Mouse (Mus musculus): Measurements from ENCODE around the gene Rapgef1.
"Not testable (repeated sequence)": the region's sequence is repeated elsewhere in the genome, so short reads cannot be mapped to it uniquely, and the experiment has no call there.

Gene Rapgef1

GRCm38 (mm10) chr2:29732559-29732958, 113.0 kb downstream of the Rapgef1 start:
- intact Hi-C loops (cut with DNase I), result no loop called here

DNA sequence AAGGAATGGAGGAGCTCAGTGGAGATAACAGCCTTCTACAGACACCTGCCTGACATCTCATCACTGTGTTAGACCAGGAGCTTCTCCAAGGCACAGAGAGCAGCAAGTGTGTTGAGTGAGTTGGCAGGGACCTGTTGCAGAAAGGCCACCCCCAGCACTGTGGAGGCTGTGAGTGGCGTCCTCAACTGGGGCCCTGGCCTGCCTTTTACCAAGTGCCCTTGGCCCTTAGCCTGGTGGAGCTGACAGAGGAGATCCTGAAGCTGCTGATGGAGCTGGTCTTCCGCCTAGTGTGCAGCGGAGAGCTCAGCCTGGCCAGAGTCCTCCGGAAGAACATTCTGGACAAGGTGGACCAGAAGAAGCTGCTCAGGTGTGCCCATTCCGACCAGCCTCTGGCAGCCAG, 113.8 kb downstream of the Rapgef1 start:
- intact Hi-C loops (cut with DNase I), result no loop called here

GRCm38 (mm10) chr2:29735708-29736107, 116.2 kb downstream of the Rapgef1 start:
- intact Hi-C loops (cut with DNase I), result no loop called here

DNA sequence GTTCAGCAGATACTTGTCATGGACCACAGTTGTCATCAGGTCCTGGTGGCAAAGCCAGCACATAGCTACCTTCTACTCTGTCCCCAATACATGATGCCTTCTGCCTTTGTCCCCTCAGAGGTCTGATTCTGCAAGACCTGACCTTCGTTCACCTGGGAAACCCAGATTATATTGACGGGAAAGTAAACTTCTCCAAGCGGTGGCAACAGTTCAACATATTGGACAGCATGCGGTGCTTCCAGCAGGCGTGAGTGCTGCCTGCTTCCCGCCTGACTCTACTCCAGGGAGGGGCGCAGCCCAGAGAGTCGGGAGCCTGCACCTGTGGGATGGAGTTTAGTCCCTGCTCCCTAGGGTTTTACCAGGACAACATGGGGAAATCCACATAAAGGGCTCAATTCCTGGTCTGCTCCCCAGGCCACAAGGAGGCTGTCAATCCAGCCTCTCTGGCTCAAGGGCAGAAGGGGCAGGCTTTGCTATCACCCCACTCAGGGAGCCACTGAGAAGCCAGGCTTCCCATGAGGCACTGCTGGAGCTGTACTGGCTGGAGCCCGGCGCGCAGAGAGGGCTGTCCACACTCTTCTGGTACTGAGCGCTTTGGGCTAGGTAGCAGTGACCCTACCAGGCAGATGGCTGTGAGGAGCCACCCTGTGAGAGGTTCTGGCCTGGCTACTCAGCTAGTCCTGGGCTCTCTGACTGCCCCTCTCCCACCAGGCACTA, 117.8 kb downstream of the Rapgef1 start:
- intact Hi-C loops (cut with DNase I), result no loop called here

DNA sequence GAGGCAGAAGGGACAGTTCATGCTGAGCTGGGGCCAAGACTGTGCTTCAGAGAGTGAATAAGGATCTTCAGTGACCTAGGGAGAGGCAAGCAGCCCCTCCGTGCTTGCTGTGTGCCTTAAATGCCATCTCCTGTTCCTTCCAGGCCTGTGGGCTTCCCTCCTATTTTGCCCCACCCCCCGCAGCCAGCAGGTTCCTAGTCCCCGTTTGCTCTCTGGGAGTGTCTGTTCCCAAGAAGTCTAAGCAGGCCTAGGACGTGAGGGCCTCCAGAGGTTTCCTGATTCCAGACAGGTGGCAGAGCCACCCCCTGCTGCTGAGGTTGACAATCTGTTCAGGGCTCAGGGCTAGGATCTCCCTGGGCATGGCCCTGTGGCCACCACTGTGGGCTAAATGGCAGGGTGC, 119.3 kb downstream of the Rapgef1 start:
- intact Hi-C loops (cut with DNase I), result no loop called here

DNA sequence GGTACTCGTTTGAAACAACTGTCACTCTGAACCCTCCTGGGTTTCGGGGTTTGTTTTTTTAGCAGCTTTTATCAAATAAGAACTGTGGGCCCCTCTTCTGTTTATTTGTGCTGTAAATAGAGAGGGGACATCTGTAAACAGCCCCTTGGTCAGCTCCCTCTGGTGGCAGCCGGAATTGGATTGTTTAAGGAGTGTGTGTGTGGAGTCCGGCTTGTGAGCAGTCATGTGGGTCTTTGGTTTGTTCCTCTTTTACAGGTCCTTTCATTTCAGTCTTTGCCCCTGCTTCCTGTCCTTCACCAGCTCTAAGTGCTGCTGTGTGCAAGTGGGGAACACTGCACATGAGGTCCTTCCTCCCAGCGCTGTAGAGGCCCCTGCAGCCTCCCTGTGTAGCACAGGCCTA, 119.8 kb downstream of the Rapgef1 start:
- intact Hi-C loops (cut with DNase I), result no loop called here

GRCm38 (mm10) chr2:29741207-29741606, 121.7 kb downstream of the Rapgef1 start:
- intact Hi-C loops (cut with DNase I), result no loop called here

GRCm38 (mm10) chr2:29744256-29744655, 124.7 kb downstream of the Rapgef1 start:
- intact Hi-C loops (cut with DNase I), result no loop called here

DNA sequence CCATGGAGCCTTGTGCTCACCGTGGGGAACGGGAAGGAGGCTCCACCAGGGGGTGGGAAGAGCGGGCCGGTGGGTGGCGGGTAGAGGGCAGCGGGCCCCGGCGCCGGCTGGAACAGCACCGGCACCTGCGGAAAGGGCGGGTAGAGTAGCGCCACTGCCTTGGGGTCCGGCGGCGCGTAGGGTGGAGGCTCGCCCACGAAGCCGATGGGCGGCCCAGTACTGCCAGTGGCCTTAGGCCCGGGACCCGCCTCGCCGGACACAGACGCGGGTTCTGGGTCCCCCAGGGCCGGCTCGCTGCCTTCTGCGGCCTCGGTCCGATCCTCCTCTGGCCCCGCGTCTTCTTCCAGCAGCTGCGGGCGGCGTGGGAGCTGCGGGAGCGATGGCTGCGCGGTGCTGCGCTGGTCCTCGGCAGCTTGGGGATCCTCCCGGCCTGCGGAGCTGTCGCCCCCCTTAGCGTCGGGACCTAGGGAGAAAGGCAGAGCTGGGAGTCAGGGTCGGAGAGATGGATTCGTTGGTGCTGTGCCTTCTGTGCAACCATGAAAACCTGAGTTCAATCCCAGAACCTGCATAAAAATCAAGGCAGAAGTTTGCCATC, 127.8 kb downstream of the Rapgef1 start:
- intact Hi-C loops (cut with DNase I), result no loop called here

DNA sequence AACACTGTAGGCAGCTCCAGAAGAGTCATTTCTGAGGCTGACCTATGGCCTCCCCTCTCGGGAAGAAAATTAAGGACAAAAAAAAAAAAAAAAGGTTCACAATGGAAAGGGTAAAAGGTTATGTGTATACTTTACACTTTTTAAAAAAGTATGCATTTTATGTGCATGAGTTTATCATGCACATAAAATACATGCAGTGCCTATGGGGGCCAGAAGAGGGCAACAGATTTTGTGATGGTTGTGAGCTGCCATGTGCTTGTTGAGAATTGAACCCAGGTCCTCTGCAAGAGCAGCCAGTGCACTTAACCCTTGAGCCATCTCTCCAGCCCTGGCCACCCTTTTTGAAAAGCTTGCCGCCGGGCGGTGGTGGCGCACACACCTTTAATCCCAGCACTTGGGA, 128.3 kb downstream of the Rapgef1 start:
- intact Hi-C loops (cut with DNase I), result no loop called here

DNA sequence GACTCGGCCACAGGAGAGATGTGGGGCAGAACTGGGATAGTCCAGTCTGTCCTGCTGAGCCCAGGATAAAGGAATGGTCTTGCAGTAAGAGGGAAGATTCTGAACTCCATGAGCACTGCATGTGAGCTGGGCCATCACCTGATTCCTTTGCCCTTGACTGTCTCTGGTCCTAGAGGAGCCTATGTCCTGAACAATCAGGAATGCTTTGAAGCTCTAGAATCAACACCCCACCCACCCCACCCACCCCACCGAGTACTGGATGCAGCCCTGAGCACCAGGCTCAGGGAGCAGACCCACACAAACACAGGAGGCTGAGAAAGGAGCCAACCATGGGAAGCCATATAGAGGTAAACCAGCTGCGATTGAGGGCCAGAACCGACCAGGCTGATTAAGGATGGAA, 129.0 kb downstream of the Rapgef1 start:
- intact Hi-C loops (cut with DNase I), result no loop called here

GRCm38 (mm10) chr2:29751497-29751896, 132.0 kb downstream of the Rapgef1 start, which contains the start of gene Gm13420:
Gene Gm13420, minus strand, starts transcription at chr2:29751685.
- intact Hi-C loops (cut with DNase I), result no loop called here

GRCm38 (mm10) chr2:29752397-29752796, 132.9 kb downstream of the Rapgef1 start:
- intact Hi-C loops (cut with DNase I), result no loop called here

- intact Hi-C loops (cut with DNase I), result no loop called here
Measured at GRCm38 (mm10) chr2:29755693-29756092, 136.2 kb downstream of the Rapgef1 start.

DNA sequence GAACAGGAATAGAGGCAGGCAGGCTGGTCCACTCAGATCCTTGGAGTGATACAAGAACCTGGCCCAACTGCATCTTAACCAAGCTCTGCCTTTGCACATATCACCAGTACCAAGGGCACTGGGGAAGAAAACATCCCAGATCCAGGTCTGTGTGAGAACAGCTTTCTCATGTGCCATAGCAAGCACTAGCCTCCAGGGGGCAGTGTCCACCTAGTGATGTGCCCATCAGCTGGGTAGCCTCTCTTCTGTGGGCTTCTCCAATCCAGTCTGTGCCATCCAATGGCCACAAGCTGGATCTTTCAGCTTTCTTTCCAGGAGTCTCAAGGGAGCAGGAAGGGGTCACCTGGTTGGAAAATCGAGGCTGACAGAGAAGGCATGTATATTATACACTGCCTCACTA, 145.3 kb downstream of the Rapgef1 start:
- intact Hi-C loops (cut with DNase I), result loop anchor here (2.0 to 10.0 kb wide), 2 partner anchors 54 to 90 kb away; no protein-coding TSS in a partner anchor

DNA sequence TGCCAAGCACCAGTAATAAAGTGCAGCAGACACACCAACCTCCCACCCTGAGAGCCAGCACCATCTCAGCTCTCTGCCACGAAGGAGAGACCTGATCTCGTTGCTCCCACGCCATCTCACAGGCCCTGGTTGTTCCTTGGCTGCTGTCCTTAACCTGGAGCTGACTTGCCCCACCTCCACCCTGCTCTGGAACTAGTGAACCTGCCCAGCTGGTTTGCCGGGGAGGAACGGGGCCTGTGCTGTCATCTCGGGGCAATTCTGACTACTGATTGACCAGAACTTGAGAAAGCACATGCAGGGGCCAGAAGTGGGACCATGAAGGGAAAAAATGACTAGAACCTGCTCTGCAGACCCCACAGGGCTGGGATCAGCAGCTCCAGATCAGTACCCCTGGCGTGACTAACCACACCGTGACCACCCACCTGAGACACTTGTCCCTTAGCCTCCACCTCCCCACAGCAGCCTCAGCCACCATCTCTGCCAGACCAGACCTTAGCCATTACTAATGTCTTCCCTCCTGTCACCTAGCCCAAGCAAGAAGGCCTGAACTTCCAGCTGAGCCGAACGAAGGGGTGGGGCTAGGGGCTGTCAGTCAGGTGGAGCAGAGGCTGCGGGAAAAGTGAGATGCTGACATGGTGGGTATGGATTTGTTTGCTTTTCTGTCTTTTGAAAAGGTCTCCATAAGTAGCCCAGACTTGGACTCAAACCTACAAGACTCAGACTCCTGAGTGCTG, 148.6 kb downstream of the Rapgef1 start:
- intact Hi-C loops (cut with DNase I), result loop anchor here (10.0 kb wide), 1 partner anchor 87 kb away; no protein-coding TSS in a partner anchor

GRCm38 (mm10) chr2:29768901-29769300, 149.4 kb downstream of the Rapgef1 start:
- intact Hi-C loops (cut with DNase I), result loop anchor here (10.0 kb wide), 1 partner anchor 86 kb away; no protein-coding TSS in a partner anchor

DNA sequence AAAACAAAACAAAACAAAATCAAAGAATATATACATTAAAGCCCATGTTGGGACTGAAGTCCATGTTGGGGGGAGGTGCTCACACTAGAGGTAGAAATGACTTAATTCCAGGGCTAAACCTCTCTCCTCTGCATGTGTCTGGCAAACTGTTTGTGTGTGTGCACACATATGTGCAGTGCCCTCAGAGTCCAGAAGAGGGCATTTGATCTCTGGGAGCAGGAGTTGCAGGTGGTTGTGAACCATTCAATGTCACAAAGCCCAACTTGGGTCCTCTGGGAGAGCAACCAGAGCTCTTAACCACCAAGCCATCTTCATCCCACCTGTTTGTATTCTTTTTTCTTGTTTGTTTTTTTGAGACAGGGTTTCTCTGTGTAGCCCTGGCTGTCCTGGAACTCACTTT, 150.6 kb downstream of the Rapgef1 start:
- intact Hi-C loops (cut with DNase I), result no loop called here

DNA sequence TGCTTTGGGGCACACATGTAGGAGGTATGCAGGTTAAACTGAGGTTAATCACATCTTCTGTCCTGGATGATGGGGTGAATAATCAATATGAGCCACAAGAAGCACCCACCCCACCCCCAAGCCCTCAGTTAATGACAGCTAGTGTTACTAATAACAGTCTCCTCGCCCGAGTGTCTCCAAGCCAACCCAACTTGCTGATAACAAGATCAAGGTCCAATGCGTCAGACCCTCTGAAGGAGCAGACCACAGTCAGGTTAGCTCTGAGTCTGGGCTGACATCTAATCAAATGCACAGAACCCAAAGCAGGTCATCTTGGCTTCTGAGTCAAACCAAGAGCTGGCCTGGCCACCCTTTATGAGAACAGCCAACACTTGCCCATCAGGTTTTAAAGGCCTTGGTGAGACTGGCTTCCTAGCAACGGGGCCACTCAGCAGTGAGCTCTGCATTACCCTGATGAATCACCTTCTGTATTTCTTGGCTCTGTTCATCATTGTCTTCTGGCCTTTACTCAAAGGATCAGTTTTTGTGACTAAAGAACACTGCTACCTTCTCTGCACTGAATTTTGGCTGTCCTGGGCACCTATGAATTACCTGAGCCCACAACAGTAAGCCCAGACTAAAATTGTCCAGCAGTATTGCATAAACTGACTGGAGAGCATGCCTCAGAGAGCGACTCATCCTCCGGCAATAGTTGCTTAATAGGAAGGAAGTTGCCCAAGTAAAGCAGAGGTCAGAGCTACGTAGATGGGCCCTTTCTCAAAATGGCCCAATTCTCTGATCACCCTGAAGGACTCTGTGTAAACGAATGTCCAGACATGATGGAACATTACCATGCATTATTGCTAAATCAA, 152.3 kb downstream of the Rapgef1 start:
- intact Hi-C loops (cut with DNase I), result no loop called here

- intact Hi-C loops (cut with DNase I), result no loop called here
Measured at GRCm38 (mm10) chr2:29773323-29773722, 153.8 kb downstream of the Rapgef1 start.

- intact Hi-C loops (cut with DNase I), result not testable (repeated sequence)
Measured at GRCm38 (mm10) chr2:29781256-29781655, 161.7 kb downstream of the Rapgef1 start.

All from adrenal gland (tissue).